Mouse (Mus musculus) cerebellum, postnatal 4 days (tissue): ENCODE measurements around the gene Pklr.

Experiments
- DNase-seq, 2 experiments: peaks; one replicate each; pipeline ENCODE4 v3.0.0; 2022; ENCODE audit warnings: low spot score in 2 of 2, mixed read lengths in 1 of 2

Gene Pklr

DNA sequence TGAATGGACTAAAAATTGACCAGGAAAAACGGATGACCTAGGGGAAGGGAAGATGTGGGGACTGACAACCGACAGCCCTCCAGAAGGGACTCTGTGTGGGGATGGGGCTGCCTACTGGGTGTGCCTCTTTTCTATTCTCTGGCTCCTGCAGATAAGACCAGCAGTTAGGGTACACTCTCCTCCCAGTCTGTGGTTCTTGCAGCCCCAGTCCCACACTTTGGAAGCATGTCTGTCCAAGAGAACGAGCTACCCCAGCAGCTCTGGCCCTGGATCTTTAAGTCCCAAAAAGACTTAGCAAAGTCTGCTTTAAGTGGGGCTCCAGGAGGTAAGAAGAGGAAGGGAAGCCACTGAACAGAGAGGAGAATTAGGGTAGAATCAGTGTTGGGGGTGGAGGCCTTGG is at the start of gene Pklr:
Pklr (plus strand) TSS at position 185 of the 400 bp plus-strand sequence.
- no peak for DNase-seq

GRCm38 (mm10) chr3:89087338-89088110 is 48.4 kb upstream of the Pklr start:
- peak; percentile 78 to 84 for DNase-seq

- DNase-seq: no peak
Observed at GRCm38 (mm10) chr3:89088974-89089373, 47.0 kb upstream of the Pklr start.

DNA sequence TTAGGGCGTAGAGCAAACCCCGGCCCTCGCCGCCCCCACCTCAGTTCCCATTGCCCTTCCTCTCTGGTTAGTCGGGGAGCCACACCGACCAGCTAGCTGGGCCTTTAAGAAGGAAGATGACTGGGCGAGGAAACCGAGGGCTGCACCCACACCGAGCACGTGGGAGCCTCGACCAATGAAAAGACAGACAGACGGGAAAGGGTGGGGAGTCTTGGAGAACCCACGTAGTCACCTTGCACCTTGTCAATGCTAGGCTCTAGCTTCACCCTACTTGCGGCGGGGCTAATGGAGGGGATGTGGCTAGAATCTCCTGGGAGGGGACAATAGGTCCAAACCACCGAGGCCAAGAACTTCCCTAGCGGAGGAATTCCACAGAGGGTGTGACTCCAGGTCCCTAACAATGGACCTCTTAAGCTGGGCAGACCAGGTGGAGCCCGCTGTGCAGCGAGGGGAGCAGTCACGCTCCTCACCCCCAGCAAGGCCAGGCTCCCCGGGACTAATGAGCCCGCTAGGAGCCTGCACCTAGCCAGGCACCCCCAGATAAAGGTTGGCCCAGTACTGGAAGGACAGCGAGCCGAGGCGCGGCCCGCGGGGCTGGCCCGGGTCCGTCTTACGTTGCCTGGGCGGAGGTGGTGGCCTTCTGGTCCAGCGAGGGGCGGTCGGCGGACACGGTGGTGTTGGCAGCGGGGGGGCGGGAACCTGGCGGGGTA is 45.9 kb upstream of the Pklr start:
- peak in 1 of 2 experiments; percentile 67 for DNase-seq

DNA sequence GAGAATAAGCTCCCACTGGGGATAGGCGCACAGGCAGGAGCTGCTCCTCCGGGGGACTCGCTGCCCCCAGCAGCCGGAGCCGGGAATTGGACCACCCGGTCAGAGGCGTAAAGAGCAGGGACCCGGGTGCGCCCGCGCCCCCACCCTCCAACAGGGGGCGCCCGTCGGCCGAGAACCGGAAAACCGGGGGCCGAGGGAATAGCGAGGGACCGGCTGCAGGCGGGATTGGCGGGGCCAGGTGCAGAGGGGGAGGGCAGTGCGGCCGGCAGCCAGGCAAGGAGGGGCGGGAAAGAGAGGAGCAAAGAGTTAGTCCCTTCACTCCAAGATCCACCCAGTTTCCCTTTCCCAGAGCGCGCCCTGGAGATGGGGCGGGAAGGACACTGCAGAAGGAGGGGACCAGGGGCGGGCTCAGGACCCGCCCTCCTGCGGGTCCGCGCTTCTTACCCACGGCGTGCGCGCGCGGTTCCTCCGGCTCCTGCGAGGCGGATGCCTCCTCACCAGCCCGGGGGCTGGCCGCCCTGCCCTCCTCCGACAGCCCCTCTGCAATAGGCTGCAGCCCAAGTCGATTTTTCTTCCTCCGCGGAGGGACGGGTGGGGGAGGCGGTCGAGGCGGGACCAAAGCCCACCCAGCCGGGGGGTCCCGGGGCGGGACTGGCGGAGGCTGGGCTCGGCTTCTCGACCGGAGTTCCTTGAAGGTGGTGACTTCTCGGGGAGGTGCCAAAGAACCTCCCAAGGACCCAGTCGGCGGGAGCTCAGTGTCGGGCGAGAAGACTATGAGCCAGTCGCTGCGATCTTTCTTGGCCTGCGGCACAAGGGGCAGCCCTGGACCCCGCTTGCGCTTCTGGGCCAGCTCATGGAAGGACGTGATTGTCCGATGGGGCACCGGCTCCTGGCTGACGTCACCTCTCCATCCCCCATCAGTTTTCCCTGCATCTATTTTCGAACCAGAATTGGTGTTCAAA is 45.0 kb upstream of the Pklr start:
- DNase-seq: peak; percentile 68 to 85

DNA sequence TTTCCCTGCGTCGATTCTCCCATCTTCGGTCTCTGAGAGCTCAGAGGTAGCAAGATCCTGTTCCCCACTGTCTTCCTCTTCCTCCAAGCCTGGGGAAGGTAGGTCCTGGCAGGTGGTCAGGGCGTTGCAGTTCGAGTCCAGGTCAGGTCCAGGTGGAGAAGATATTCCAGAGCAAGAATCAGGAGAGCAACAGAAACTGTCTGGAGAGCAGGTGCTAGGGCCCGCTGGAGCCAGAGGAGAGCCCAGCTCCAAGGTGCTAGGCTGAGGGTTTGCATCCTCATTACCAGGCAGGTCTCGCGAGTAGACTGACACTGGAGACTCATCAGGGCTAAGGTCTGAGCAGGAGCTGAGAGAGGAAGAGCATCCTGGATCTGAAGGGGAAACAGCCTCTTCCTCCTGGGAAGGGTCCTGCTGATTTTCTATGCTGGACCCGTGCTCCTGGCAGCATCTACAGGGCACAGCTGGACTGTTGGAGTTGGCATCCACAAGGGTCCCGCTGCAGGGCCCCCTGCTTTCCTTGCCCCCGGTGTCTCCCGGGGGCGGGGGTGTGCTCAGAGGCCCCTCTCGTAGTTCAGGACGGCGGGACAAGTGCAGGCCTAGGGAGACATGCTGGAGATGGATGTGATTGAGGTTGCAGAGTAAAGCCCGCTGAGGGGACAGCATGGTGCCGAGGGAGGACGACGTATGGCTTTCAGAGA is 44.0 kb upstream of the Pklr start:
- DNase-seq: no peak

- DNase-seq: no peak
Observed at GRCm38 (mm10) chr3:89092509-89093090, 43.3 kb upstream of the Pklr start.

GRCm38 (mm10) chr3:89093175-89093574 is 42.8 kb upstream of the Pklr start, which contains the start of gene Rusc1:
Gene Rusc1, minus strand, starts transcription at chr3:89093311.
- DNase-seq: peak; percentile 74 to 86

GRCm38 (mm10) chr3:89094021-89094420 is 41.9 kb upstream of the Pklr start:
- no peak for DNase-seq

DNA sequence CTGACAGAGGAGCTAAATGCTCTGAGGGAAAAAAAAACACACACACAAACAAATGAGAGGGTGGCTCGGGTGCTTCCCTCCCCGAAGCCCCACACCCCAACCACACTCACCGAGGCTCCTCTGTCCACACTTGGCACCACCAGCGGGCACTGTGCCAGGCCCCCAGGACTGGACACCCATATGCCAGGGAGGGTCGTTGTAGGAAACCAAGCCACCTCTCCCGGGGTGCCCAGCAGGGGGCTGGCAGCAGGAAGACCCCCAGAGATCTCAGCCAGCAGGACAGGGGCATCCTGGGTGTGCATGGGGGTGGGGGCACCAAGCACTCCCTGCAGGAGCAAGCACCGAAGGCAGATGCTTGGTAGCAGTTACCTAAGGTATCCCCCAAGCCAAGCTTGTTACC is 35.1 kb upstream of the Pklr start, which contains the start of gene Gm43738:
Gm43738 (minus strand) TSS at position 289 of the 400 bp plus-strand sequence.
- no peak for DNase-seq

DNA sequence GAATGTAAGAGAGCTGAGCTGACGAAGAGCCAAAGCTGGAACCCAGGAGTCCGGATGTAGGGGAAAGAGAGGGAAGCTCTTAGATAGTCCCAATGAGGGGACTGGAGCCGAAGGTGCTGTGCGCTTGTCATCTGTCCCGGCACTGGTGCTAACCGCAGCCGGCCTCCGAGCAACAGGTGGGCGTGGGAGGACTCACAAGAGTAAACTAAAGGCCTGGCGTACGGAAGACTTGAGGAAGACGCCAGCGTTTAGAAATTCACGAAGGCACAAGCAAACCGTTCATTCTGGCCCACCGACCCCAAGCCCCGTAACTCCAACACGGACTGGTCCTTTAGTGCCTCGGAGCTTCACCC is 34.5 kb upstream of the Pklr start:
- no peak for DNase-seq

DNA sequence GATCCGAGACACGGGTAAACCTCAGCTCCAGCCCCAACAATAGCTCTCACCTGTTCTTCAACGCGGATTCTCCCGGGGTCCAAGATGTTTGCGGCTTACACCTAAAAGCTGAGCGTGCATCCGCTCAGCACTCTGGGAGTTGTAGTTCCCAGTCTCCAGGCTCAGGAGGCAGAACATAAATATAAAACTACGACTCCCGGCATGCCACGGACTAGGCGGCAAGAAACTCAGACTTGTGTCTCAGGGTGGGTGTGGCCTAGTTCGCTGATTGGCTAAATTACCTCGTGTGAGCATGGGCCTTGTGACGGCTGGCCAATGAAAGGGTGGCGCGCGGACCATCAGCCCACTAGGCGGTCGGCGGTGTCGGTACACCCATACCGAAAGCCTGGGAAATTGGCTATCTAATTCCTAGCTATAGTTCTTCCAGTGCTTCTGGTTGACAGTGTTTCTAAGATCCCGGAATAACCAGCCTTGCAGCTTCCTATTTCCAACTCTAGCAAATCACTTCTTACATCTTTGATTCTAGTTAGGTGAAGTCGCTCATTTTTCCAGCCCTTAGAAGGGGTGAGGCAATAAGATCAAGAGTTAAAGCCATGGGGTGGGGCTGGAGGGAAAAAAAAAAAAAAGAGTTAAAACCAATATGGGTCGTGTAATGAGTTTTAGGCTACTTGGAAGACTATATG is 34.0 kb upstream of the Pklr start, which contains the start of gene Fdps:
Fdps (minus strand) TSS at position 148 of the 683 bp plus-strand sequence.
- DNase-seq: peak; percentile 72 to 89

GRCm38 (mm10) chr3:89102495-89103290 is 33.2 kb upstream of the Pklr start:
- no peak for DNase-seq

- DNase-seq: no peak
Observed at GRCm38 (mm10) chr3:89103291-89103595, 32.7 kb upstream of the Pklr start.

DNA sequence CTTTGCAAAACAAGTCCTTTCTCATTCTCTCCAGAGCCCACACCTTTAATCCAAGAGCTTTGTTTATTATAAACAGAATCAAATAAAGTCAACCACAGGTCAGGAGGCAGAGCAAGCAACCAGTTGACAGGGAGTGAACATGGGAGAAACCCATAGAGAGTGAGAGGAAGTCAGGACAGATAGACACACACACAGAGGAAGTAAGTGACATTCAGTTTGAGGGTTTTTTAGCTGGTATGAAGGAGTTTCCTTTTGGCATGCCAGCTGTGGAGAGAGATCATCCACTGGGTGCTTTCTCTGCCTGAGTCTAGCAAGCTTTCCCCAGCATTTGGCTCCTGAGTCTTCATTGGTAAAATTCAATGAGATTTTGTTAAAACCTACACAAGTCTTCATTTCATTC is 29.1 kb upstream of the Pklr start:
- no peak for DNase-seq

GRCm38 (mm10) chr3:89107545-89107944 is 28.4 kb upstream of the Pklr start:
- DNase-seq: no peak

DNA sequence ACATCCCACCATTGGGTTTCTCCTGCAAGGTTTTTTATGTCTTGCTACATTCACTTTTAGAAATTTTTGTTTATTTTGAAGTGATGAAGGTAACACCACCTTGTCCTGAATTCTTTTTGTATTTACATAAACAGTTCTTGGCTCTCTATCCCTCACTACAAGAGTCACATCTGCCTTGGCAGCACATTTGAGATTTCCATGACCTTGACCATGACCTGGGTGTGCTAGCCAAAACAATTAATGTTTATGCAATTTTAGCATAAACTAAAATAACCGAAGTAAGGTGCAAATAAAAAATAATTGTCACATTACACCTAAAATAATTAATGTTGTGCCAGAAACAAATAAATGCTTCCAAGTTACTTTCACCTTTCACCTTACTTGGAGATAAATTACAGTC is 27.8 kb upstream of the Pklr start:
- no peak for DNase-seq

- no peak for DNase-seq
Observed at GRCm38 (mm10) chr3:89113058-89113457, 22.9 kb upstream of the Pklr start.

- no peak for DNase-seq
Observed at GRCm38 (mm10) chr3:89115522-89115921, 20.4 kb upstream of the Pklr start.

- DNase-seq: no peak
Observed at GRCm38 (mm10) chr3:89123313-89123712, 12.6 kb upstream of the Pklr start.
